Mouse (Mus musculus) spleen, postnatal 4 days (tissue): Measurements from ENCODE around the gene Plekhg3.

Experiments used
- DNase-seq, 2 experiments: peaks; one replicate each; pipeline ENCODE4 v3.0.0; 2022; ENCODE audit warnings: low spot score in 2 of 2

Plekhg3 gene

GRCm38 (mm10) chr12:76583454-76583853 lies 52.8 kb downstream of the Plekhg3 start:
- no peak for DNase-seq

- no peak for DNase-seq
Observed at GRCm38 (mm10) chr12:76585028-76585427, 54.3 kb downstream of the Plekhg3 start.

- DNase-seq, result no peak
Observed at GRCm38 (mm10) chr12:76587357-76587756, 56.7 kb downstream of the Plekhg3 start.

- no peak for DNase-seq
Observed at GRCm38 (mm10) chr12:76589531-76589930, 58.8 kb downstream of the Plekhg3 start.

GRCm38 (mm10) chr12:76591037-76591436 lies 60.3 kb downstream of the Plekhg3 start:
- DNase-seq, result no peak

DNA sequence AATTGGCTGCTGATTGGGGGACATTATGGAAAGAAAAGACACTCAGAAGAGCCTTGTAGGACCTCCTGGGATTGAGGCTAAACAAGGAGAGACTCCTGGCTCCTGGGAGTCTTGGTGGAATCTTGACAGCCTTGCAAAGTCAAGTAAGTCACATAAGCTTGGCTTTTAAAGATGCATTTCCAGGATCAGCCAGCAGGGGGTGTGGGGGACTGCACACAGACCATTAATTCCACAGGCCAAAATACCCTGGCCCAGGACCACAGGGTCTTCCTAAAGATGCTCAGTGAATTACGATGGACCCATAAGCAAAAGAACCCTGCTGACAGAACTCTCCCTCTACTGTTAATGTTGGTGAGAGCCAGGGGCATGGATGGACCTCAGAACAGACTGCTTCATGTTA lies 61.5 kb downstream of the Plekhg3 start:
- DNase-seq, result peak; percentile 66 to 88

DNA sequence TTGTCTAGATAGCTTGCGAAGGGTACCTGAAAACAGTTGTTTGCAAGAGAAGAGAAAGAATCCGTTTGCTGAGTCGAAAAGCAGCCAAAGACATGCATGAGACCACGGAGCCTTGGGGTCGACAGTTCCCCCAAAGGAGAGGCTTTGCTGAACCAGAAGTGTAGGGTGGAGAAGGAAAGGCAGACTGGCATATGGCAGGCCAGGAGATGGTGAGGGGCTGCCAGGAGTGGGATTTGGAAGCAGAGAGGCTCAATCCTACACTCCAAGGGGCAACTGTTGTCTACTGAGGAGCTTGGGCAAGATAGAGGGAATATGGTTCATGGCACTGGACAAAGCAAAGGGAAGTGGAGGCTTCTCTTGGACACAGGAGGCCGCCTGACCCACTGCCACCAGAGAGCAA lies 62.6 kb downstream of the Plekhg3 start:
- no peak for DNase-seq

DNA sequence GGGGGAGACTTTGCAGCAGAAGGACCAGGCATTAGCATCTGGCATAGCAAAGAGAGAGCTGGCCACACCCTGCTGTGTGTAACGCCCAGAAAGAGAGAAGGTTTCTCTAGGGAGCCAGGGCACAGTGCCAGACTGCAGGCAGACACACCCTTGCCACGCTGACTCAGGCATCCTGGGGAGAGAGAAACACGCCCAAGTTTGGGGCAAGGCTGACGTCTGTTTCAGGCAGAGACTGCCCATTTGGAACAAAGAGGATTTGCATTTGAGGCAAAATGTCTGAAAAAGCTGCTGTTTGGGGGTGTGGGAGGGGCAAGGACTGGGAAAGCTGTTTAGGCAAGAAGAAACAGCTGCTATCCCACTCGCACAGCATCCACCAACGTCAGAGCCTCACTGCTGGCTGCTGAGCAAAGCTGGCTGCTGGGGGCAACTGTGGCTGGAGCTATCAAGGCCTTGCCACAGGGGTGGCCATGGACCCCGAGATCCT lies 63.2 kb downstream of the Plekhg3 start:
- peak; percentile 93 to 96 for DNase-seq

GRCm38 (mm10) chr12:76594556-76594955 lies 63.9 kb downstream of the Plekhg3 start:
- no peak for DNase-seq

- DNase-seq, result no peak
Observed at GRCm38 (mm10) chr12:76595830-76596229, 65.1 kb downstream of the Plekhg3 start.

GRCm38 (mm10) chr12:76596292-76597023 lies 65.8 kb downstream of the Plekhg3 start:
- peak; percentile 67 to 88 for DNase-seq

DNA sequence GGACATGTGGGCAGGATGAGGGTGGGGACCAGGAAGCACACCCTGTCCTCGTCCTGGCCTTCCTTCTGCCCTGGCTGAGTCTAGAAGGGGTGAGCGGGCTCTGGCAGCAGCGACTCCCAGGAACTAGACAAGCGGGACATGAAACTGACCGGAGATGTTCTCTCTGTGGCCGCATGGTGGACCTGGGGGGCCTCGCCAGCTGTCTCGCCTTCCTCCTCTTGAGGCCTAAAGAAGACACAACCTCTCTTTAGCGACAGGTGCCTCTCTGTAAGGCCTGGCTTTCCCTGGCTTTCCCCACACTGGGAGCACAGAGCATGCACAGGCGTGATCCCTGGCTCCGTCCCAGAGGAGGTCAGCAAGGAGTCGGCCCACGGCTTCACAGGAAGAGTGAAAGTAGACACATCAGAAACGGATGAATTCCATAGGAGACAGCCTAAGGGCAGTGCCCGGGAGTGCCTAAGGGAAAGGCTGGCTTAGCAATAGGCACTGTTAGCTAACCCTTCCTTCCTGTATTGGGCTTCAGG lies 66.9 kb downstream of the Plekhg3 start:
- DNase-seq, result no peak

DNA sequence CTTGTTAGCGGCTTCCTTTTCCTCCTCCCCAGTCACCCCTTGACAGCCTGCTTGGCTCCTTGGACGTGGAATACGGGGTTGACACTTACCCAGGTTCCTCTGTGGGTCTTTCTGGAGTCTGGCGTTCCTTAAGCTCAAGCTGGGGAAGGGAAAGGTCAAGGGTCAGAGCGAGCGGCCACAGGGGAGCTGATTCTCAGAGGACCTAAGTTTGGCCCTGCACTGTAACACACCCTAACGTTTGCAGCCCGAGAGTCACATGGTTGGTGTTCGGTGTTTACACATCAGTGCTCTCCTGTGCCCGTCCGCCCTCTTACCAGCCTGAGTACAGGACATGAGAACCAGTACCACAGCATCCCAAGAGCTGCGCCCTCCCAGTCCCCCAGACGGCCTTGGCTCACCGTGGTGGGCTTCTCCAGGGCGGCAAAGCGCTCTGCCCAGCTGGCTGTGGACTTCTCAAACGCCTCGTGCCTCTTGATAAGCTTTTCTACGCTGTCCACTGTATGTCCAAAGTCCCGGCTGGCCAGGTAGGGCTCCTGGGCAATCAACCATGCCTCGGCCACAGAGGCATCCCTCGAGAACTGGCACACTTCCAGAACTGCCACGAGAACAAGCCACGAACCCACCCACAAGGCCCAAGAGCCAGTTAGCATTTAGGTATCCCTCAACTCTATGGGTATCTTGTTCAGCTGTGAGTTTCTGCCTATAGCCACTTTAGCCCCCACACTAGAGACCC lies 67.7 kb downstream of the Plekhg3 start:
- no peak for DNase-seq

DNA sequence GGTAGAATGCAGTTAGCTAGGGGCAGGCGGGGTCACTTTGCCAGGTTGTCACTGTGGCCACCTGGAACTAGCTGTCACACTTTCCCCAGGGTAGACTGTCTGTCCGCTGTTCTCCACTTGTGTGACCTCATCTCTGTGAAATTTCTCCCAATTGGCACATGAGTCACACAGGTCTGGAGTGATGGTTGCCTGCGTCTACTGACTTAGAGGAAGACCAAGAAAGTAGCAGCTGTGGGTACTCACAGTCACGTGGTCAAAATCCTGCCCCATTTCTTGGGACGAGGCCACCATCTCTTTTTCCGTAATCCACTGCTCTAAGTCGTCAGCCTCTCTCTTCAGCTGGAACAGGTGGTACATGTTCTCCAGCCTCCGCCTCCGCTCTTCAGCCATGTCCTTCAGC lies 73.1 kb downstream of the Plekhg3 start:
- no peak for DNase-seq

GRCm38 (mm10) chr12:76604546-76604945 lies 73.9 kb downstream of the Plekhg3 start:
- no peak for DNase-seq

- no peak for DNase-seq
Observed at GRCm38 (mm10) chr12:76605837-76606236, 75.1 kb downstream of the Plekhg3 start.

- no peak for DNase-seq
Observed at GRCm38 (mm10) chr12:76608241-76608640, 77.5 kb downstream of the Plekhg3 start.

DNA sequence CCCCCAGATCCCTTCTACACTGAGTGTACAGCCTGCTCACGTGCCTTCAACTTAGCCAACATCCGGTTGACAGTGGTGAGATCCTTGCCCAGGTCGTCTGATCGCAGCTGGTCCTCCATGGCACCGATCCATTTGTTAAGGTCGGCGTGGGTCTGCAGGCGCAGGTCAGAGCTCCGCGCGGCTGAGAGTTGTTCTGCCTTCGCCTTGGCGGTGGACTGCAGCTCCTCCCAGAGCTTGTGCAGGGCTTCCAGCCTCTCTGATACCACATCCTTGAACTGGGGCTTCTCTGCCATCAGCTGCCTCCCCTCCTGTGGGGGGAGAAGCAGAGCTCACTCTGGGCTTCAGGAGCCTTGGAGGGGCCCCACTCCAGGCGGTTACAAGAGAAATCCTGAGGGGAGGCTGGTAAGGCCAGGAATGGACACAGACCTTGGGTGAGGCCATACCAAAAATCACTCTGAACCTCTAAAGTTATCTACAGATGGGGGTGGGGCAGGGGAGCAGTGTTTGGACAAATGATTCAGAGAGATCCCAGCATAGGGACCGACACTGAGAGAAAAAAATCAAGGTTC lies 78.4 kb downstream of the Plekhg3 start:
- no peak for DNase-seq

DNA sequence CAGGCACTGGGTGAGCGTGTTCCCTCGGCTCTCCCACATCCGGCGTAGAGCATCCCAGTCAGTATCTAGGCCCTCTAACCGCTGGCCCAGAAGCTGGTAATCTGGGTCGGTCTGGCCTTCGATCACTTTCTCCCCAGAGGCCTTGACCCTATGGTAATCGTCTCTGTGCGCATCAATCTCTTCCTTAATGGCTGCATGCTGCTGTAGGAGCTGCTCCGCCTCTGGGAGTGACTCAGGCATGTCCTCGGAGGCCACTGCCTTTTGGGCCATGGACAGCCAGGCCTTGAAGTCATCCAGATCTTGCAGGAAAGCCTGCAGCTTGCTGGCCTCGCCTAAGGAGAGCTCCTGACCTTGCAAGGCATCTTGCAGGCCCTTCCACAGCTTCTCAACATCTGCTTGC lies 81.9 kb downstream of the Plekhg3 start:
- DNase-seq, result no peak

GRCm38 (mm10) chr12:76614868-76615579 lies 84.3 kb downstream of the Plekhg3 start:
- no peak for DNase-seq

- DNase-seq, result no peak
Observed at GRCm38 (mm10) chr12:76615580-76615937, 84.9 kb downstream of the Plekhg3 start.

DNA sequence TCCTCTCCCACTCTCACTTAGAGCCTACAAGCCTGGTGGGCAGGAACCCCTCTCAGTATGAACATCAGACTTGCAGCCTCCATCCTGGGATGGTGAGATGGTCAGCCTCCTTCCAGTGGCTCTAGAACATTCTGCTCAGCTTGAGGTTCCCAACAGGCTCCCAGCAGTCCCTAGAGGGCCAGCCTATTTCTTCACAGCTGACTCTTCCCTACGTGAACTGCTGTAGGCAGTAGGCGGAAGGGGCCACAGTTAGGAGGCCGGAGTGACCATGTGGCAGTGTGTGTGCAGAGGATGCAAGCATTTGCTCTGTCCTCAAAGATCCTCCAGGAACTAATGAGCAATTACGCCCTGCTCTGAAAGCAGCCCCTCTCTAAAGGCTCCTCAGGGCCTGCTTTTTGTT lies 87.5 kb downstream of the Plekhg3 start:
- DNase-seq, result no peak
